Mouse (Mus musculus): ENCODE measurements at regions not wholly inside any gene's neighbourhood (a gene's known extent, or its start where the extent isn't known, plus 50 kb on each side); places are given as distances from the start of the nearest gene placed in this dataset.

DNA sequence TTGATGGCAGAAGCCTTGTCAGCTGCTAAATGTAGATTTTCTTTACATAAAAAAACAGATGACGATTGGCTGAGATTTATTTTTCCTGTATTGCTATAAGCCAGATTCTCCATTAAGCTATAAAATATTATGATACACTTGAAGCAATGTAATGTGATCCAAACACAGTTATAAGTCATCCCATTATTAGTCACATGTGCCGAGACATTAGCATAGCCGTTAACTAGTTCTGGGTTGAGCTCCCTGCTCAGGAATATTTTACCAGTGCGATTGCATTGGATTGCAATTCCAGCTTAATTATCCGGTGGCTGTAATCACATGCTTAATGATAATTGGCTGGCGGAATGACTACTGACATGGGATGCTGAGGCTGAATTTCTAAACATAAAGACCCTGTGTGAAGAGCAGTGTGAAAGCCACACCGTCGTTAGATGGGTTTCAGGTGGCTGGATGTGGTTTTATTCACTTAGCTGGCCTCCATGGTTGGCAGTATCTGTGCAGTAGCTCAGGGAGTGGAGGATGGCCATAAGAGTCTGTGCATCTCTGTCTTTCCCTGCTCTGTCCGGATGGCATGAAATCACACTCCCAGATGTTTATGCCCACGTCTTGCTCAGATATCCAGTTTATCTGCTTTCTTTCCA, 344.7 kb downstream of the Slc4a3 start:
- TF ChIP-seq CTCF (IDR thresholded peaks at IDR 0.05; ENCODE audit: insufficient read depth, low read depth, low read length) (no peak), POLR2A (IDR thresholded peaks at IDR 0.05; ENCODE audit: insufficient read depth, low read depth, low read length) (no peak)

Data from olfactory bulb, adult 2 months (tissue).